Mouse (Mus musculus) thymus, postnatal 0 days (tissue): Measurements from ENCODE around the gene Mindy4. TPM values are rescaled to one million over a fixed set of nuclear protein-coding genes. Genes with fewer than 3 reads are reported as not detected.

ENCODE experiments used
- DNase-seq: peaks from one replicate; pipeline ENCODE4 v3.0.0-alpha.2; 2015; ENCODE audit warnings: low spot score
- polyA plus RNA-seq: library from polyadenylated mRNA; unstranded; fragments of >200 nt; fragmentation: Nextera tagmentation; extraction: Ambion mirVana; gene quantifications from 2 replicates; pipeline ENCODE4 v1.2.1, GENCODE M21; 2015

Mindy4 gene
- polyA plus RNA-seq, 1 experiment from 2014 or later, result 2.3 TPM

- no peak for DNase-seq
These were observed 49.6 kb downstream of the Mindy4 start for GRCm38 (mm10) chr6:55252731-55253247.

- peak; percentile 71 for DNase-seq
These were observed 53.5 kb downstream of the Mindy4 start for GRCm38 (mm10) chr6:55256500-55257191.

GRCm38 (mm10) chr6:55257246-55257645 is 54.1 kb downstream of the Mindy4 start:
- DNase-seq, result peak; percentile 12

GRCm38 (mm10) chr6:55258428-55259325 is 55.5 kb downstream of the Mindy4 start:
- no peak for DNase-seq

DNA sequence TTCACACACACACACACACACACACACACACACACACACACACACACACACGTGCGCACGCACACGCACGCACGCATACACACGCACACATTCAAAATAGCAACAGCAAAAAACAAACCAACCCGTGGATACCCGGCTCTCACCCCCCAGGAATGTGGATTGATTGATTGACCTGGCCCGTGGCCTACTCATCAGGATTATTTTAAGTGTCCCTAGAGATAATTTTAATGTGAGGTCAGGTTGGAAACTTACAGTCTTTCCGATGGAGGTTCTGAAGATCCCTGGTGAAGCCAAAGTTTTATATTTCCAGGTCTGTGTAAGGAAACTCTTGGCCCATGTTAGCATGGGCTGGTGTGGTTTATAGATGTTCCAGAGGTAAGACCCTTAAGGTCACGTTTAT is 59.0 kb downstream of the Mindy4 start:
- DNase-seq, result no peak

DNA sequence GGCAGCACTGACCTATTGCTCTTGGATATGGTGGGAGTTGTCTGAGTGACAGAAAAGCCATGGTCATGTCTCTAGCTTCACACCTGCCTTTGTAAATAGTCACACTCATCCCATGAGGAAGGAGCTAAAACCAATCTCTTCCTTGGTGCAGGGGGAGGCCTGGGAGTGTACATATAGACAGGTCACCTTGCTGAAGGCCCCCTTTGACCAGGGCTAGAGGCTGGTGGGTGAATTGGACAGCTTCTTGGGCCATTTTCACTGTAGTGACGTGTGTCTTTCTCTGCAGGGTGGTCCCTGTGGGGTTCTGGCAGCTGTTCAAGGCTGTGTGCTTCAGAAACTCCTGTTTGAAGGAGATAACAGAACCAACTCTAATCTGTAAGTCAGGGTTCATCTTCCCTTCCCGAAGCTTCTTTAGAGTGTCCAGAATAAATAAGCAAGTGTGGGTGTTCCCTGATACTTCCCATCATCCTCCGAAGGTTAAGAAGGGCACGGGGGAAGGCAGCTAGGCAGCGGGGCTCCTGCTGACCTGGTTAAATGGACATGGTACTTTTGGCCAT is 60.4 kb downstream of the Mindy4 start:
- DNase-seq, result no peak

DNA sequence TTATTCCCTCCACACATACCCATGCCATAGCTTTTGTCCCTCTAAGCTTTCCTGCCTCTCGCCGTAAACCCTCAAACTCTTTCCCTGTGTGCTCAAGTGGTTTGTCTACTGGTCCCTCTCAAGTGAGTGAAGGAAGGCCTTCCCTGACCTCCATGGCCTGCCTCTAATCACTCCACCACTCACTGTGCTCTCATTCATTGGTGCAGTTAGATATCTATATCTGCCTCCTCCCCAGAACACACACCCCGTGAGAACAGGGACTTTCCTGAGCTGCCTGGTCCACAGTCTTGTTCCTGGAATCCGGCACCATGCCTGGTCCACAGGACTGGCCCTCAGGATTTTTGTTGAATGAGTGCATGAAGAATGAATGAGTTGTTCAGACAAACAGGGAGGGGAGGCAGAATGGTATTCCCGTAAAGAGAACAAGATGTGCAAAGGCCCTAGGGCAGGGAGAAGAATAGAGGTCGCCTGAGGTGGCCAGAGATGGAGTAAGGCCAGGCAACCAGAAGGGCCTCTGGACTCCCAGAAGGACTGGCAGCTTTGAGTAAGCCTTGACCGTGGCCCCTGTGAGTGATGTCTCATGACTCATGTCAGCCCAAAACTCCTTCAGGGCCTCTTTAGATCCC is 61.7 kb downstream of the Mindy4 start:
- DNase-seq, result no peak

- DNase-seq, result no peak
These were observed 69.8 kb downstream of the Mindy4 start for GRCm38 (mm10) chr6:55272952-55273351.

DNA sequence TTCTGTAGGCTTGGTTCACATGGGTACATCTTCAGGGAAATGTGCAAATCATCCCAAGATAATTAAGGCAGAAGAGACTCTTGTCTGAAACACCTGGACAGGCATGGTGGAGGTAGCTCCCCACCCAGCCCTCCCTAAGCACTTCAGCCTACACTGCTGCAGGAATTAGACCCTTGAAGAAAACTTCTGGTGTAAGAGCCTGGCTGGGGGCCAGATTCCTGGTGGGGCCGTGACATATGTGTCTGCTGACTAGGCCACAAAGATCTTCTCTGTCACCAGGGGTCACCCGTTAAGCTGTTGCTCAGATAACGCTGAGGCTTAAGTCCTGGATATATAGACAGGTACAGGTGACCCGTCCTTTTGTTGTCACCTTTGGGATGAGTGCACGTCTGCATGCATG is 70.3 kb downstream of the Mindy4 start:
- no peak for DNase-seq

GRCm38 (mm10) chr6:55275000-55275399 is 71.8 kb downstream of the Mindy4 start:
- DNase-seq, result no peak

- no peak for DNase-seq
These were observed 72.6 kb downstream of the Mindy4 start for GRCm38 (mm10) chr6:55275786-55276185.

GRCm38 (mm10) chr6:55276692-55277282 is 73.6 kb downstream of the Mindy4 start:
- DNase-seq, result no peak

- DNase-seq, result no peak
These were observed 74.9 kb downstream of the Mindy4 start for GRCm38 (mm10) chr6:55278086-55278485.

DNA sequence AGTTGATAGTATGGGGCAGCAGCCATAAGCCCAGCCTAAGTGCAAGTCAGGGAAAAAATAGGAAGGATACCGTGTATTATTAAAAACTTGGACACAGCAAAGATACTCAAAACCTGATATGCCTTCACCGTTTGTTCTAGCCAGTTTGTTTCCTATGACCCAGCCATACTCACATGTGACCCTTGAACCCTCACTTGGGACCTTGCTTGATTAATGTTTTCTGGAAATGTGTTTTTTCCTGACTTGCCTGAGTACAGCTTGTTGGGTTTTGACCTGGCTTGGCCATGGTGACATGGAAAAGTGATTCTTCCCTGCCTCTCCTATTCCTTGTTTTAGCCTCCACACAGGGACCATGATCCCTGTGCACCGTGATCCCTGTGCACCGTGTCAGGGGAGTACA is 75.3 kb downstream of the Mindy4 start:
- DNase-seq, result no peak

- no peak for DNase-seq
These were observed 77.8 kb downstream of the Mindy4 start for GRCm38 (mm10) chr6:55280979-55281378.

GRCm38 (mm10) chr6:55281687-55282086 is 78.5 kb downstream of the Mindy4 start:
- DNase-seq, result no peak

DNA sequence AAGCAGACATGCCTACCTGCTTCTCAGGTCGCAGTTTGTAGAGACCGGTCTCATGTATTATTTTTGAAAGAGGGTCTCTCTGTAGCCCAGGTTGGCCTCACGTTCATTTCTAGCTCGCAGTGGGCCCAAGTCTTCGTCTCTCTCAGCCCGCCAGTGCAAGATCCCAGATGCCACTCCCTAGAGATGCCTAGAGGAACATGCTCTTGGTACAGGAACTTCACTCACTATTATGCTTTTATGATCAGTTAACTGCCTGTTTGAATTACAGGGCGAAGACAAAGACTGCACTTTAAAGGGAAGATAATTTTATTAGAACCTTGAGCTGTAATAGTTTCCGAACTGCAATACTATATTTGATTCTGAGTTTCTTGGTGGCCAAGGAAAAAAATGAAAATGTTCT is 79.2 kb downstream of the Mindy4 start:
- DNase-seq, result no peak

- DNase-seq, result no peak
These were observed 82.0 kb downstream of the Mindy4 start for GRCm38 (mm10) chr6:55285218-55285617.

DNA sequence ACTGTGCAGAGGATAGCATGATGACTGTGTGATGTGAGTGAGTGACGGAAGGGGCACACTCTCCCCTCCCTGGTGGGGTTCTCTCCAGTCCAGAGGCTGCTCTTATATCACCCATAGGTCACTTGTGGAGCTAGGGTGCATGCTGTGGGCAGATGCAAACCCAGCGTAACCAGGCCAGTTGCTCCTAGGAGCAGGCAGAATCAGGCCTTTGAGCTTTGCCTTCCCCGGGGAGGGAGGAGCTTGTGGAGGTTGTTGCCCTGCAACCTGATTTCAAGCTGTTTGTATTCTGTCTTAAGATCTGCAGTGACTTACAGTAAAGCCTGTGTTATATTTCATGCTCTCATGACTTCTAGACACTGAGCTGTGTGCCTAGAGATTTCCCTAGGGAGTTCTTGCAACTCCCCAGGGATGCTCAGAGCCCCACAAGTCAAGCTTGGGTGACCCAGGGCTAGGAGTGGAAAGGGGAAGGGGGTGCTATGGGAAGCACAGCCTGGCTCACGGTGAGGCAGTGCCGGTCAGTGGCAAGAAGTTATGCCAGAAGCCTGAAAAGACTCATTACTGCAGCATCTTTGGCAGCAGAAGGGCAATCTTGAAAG is 84.9 kb downstream of the Mindy4 start:
- DNase-seq, result no peak

DNA sequence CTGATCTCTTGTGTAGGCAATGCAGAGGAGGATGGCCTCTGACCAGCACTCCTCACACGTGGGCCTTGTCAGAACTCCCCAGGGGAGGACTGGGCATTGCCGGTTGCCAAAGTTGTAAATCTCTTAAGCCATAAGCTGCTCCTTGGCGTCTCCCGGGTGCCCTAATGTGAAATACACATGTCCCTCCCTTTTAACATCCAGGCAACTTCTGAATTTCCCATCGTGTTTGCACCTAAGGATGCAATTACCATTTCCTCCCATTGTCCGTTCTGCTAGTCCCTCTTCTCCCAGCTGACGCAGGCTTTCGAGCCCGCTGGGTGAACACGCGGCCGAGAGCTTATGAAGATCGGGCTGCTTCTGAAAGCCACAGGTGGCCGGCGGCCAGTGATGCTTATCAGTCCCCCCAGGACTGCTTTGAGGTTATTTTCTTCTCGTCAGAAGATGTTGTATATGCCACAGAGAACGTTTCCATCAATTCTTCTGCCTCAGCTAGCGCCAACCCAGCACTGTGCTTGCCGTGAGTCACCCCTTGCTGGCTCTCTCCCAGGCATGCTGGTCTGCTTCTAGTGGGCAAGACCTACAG is 91.5 kb downstream of the Mindy4 start:
- no peak for DNase-seq
